Mouse (Mus musculus): ENCODE measurements around the gene Tm4sf19. TPM values are rescaled to one million over a fixed set of nuclear protein-coding genes. Genes with fewer than 3 reads are reported as not detected.

Tm4sf19 gene
- total RNA-seq (2021), result not detected
- long read RNA-seq, experiment 1, result 0 reads
- long read RNA-seq, experiment 2, result 0 reads

DNA sequence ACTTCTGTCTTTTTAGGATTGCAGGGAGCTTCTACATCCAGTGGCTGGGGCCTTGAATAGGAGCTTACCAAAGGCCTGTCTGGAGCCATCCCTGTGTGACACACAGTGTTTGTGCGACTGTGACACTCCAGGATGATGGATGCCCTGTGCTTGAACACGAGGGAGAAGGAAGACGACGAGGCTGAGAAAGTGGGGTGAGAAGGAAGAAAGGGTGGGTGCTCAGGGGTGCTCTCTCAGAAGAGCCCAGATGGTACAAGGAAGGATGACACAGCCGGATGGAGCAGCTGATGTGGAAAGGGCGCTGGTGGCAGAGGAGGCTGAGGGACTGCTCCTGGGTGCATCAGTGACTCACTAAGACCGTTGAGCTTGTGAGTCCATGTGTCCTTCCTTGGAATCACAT lies at the start of gene Tm4sf19:
TSS of gene Tm4sf19 (plus strand) at position 240 of the 400 bp plus-strand sequence.
- DNase-seq (ENCODE audit: low spot score), result no peak

DNA sequence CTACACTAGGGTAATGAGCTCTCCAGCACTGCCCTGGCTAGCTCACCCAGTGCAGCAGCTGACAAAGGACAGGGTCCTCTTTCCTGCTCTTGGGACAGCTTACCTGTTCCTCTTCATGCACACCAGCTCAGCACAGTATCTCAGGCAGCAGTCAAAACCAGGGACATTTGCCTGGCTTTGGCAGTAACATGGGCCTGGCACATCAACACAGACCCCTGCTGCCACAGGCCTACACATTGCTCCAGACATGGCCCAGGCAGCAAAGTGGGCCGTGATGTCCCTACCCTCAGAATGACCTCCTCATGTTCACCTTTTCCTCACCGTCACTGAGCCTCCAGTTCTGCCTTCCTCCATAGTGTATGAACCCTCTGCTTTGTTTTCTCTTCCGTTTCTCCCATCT lies 49.5 kb upstream of the Tm4sf19 start:
- no peak for DNase-seq (ENCODE audit: low spot score)

- no peak for DNase-seq (ENCODE audit: low spot score)
Observed at GRCm38 (mm10) chr16:32363530-32363929, 36.8 kb upstream of the Tm4sf19 start.

DNA sequence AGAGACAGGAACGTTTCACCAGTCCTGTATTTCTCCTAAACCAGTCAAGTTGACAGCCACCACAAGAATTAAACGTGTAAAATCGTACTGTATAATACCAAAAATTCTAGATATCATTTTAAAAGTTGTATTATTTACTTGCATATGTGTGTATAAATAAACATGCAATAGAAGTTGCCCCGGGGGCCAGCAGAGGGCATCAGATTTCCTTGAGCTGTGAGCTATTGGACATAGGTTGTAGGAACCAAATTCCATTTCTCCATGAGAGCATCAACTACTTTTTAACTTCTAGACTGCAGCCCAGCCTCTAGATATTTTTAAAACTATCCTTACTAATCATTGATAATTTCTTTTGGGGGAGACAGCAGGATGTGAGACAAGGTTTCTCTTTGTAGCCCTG lies 29.0 kb upstream of the Tm4sf19 start:
- DNase-seq (ENCODE audit: low spot score), result peak; percentile 29

GRCm38 (mm10) chr16:32379575-32379974 lies 20.7 kb upstream of the Tm4sf19 start:
- no peak for DNase-seq (ENCODE audit: low spot score)

GRCm38 (mm10) chr16:32382901-32383300 lies 17.4 kb upstream of the Tm4sf19 start:
- peak; percentile 36 for DNase-seq (ENCODE audit: low spot score)

DNA sequence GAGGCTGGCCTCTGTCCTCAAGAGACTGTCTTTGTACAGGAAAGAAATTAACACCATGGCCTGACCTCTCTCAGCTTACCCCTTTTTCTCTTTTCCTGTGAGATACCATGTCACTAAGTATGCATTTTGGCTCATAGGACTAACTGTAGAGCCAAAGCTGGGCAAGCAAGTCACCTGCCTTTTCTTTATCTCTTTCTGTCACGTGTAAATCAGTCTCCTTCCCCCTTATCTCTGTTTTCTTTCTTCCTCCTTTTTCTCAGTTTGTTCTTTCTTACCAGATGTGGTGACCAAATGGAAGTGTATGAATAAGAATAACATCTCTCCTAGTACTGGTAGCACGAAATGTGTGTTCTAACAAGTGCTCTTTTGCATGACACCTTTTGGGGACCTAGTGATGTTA lies 15.4 kb upstream of the Tm4sf19 start:
- DNase-seq (ENCODE audit: low spot score), result no peak

- DNase-seq (ENCODE audit: low spot score), result no peak
Observed at GRCm38 (mm10) chr16:32386826-32387225, 13.5 kb upstream of the Tm4sf19 start.

DNA sequence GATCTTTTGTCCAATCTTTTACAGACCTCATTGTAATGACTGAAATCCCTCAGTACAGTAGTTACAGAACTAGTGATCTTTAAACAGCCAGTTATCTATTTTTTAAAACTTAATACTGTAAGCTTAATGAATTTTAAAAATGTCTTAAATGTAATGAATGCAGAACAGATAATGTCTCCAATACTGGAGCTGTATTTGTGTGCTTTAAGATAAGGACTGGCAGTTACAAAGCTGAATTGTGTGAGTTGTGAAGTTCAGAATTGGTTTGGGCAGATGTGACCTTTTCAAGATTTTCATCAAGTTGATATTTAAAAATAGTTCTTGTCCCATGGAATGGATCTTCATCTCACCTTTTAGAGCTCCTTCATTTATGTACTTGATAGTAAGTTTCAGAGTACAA lies 11.3 kb upstream of the Tm4sf19 start:
- DNase-seq (ENCODE audit: low spot score), result no peak

GRCm38 (mm10) chr16:32389841-32390240 lies 10.5 kb upstream of the Tm4sf19 start:
- no peak for DNase-seq (ENCODE audit: low spot score)

GRCm38 (mm10) chr16:32390882-32391281 lies 9.4 kb upstream of the Tm4sf19 start:
- DNase-seq (ENCODE audit: low spot score), result no peak

DNA sequence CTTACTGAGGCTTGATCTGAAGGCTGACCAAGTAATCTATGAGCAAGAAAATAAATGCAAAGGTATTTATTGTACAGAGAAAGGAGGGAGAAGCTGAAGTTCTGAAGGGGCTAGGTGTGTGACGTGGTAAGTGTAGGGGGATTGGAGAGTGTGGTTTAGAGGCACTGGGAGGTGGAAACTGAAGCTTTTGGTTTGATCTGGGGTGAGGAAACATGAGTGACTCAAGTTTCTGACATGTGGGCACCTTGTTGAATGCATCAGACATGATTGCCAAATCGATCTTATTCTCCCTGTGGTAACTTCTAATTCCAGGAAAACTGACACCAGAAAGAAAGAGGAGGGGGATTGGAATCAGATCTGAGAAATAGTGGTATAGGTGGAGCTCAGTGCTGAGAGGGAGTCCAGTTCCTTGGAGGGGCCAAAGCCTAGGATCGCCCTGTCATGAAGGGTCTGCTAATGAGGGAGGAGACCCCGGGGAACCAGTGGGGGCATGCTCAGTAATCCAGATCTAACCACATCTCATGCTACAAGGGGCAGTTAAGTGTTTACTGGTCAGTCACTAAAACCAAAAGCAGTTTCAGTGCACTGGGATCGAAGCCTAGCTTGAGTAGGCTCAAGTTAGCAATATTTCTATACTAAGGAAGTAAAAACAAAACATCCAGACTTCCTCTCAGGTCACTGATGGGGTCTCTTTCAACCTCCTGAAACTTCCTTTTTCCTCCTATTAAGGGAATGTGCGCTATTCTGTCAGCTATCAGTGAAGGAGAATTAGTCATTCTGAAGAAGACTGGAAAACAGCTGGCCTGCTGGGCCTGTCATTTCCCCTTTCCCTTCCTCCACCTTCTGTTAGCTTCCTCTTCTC lies 4.4 kb upstream of the Tm4sf19 start:
- DNase-seq (ENCODE audit: low spot score), result no peak

GRCm38 (mm10) chr16:32396541-32396835 lies 3.8 kb upstream of the Tm4sf19 start:
- no peak for DNase-seq (ENCODE audit: low spot score)

DNA sequence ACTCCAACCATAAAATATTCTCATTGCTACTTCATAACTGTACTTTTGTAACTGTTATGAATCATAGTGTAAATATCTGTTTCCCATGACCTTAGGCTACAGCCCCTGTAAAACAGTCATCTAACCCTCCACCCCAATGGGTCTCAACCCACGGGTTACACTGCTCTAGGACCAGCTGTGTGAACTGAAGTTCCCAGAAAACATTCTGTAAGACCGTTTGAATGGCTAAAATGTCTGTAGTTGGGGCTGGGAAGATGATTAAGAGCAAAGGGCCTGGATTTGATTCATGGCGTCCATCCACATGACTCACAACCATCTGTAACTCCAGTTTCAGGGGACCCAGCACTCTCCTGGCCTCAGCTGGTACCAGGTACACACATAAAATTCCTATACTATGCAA lies 2.1 kb upstream of the Tm4sf19 start:
- DNase-seq (ENCODE audit: low spot score), result no peak

GRCm38 (mm10) chr16:32401335-32401965 lies 1.1 kb downstream of the Tm4sf19 start:
- no peak for DNase-seq (ENCODE audit: low spot score)

DNA sequence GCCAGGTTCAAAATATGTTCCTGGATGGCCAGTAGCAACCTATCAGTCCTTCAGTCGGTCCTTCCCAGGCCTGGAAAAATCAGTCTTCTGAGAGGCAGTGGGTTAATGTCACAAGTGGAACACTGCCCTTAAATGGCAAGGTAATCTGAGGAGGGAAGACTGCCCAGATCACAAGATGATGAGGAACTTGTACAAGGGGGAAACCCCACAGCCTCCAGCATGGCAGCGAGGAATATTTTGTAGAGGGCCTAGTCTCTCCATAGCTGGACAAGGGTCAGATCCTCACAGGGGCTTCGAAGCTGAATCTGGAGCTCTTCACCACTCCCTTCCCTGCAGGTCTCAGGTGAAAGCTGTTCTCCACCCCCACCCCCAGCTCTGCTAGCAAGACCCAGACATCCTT lies 2.5 kb downstream of the Tm4sf19 start:
- DNase-seq (ENCODE audit: low spot score), result no peak

- no peak for DNase-seq (ENCODE audit: low spot score)
Observed at GRCm38 (mm10) chr16:32405716-32406115, 5.4 kb downstream of the Tm4sf19 start.

GRCm38 (mm10) chr16:32406671-32407070 lies 6.4 kb downstream of the Tm4sf19 start:
- no peak for DNase-seq (ENCODE audit: low spot score)

DNA sequence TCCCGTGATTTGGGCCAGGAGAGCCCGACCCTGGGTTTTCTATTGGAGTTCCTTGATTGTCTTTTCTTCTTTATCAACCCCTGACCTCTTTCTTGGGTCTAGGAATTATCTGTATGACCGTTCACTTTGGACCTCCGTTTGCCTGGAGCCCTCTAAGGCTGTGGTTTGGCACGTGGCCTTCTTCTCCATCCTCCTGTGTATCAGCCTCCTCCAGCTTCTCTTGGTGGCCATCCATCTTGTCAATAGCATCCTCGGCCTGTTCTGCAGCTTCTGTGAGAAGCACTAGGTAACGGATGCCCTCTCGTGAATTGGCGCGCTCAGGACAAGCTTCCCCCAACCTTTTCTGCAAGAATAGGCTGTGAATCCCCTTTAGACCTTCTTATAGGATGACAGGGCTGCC lies 7.4 kb downstream of the Tm4sf19 start:
- DNase-seq (ENCODE audit: low spot score), result no peak

- DNase-seq (ENCODE audit: low spot score), result no peak
Observed at GRCm38 (mm10) chr16:32417457-32417856, 17.2 kb downstream of the Tm4sf19 start.

- DNase-seq (ENCODE audit: low spot score), result peak; percentile 95
Observed at GRCm38 (mm10) chr16:32419517-32420483, 19.5 kb downstream of the Tm4sf19 start, which contains the start of gene Tctex1d2. Tctex1d2 (plus strand) TSS chr16:32419702.

DNA sequence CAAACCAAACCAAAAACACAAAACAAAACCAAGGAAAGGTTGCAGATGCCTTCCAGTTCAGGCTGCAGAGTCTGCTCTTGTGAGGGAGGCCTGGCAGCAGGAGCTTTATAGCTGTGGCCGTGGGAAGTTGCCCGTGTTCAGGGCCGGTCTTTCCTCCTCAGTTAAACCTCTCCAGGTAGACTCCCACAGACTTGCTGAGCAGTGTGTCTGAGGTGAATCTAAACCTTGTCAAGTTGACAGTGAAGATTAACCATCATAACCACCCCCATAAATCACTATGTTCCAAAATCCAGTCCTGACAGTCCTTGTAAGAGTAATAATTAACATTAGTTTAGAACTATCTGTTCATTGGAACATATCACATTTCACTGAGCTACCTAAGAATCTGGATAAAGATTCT lies 27.2 kb downstream of the Tm4sf19 start:
- no peak for DNase-seq (ENCODE audit: low spot score)

All from gastrocnemius, adult 18-20 months (tissue).